Mouse (Mus musculus): ENCODE data around the gene Ccdc174. TPM values are rescaled to one million over a fixed set of nuclear protein-coding genes. Genes with fewer than 3 reads are reported as not detected.

Gene Ccdc174
- total RNA-seq, 2 experiments from 2014 or later, result 23.7 to 63.5 TPM

DNA sequence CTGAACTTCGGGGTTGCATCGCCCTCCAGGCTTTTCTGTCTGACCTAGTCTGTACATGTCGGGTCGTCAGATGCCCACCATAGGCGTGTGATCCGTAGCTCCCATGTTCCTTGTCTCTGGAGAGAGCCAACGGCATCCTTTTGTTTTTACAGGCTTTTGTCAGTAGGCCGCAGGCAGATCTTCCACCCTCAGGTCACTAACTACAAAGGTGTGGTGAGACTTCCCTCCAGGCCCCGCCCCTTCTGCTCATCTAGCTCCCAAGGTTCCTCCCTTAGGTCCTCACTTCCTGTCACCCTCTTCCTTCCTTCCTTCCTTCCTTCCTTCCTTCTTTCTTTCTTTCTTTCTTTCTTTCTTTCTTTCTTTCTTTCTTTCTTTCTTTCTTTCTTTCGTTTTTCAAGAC is 36.2 kb downstream of the Ccdc174 start:
- ATAC-seq (replicated peaks; ENCODE audit: poor library complexity, severe bottlenecking), result no peak

GRCm38 (mm10) chr6:91917286-91917685 is 39.4 kb downstream of the Ccdc174 start:
- ATAC-seq (replicated peaks; ENCODE audit: poor library complexity, severe bottlenecking), result no peak

DNA sequence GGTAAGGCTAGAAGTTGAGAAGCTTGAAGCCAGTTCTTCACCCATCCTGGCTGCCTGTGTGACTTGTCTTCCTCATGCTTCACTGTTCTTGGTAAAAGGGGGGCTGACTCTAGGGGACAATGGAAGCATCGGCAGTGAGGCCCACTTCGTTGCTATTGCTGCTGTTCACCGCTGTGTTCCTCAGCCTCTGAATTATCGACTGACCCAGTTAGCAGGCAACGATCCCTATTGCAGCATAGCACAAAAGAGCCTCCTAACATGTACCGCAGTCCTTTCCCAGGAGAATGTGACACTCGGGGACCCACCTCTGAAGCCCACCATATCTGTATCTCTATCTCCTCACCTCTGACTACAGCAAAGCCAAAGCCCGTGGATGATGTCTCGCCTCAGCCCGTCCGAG is 39.9 kb downstream of the Ccdc174 start:
- ATAC-seq (replicated peaks; ENCODE audit: poor library complexity, severe bottlenecking), result no peak

DNA sequence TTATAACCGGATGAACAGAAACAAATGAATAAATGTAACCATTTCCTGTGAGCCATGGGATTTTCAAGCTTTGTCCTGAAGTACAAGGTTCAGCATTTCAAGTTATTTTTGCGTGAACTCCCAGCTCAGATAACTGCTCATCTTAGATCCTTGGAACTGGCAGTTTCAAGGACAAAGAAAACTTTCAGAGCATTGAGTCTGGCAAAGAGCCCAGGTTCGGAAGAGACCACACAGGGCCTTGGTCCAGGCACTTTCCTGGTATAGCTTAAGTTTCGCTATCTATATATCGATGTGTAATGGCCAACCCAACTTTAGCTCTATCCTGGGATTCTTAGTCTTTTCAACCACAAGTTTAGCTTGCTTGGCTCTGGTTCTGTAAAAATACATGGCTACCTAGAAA is 53.4 kb downstream of the Ccdc174 start:
- no peak for ATAC-seq (replicated peaks; ENCODE audit: poor library complexity, severe bottlenecking)

- no peak for ATAC-seq (replicated peaks; ENCODE audit: poor library complexity, severe bottlenecking)
These were observed 60.6 kb downstream of the Ccdc174 start for GRCm38 (mm10) chr6:91938491-91938890.

DNA sequence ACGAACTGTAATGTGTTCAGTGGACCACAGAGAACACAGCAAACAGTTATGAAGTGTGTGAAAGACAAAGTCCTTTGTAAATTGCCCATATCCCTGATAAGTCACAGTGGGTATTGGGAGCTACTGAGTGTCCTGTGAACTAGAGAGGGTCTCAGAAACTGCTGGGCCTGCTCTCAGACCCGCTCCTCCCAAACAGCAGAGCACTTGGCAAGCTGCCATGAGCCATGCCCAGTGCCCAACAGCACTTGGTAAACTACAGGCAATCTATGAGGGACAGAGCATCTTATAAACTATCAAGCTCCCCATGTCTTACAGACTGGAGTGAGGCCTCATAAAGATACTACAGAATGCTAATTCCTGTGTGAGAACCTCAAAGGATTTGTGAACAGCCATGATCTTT is 70.6 kb downstream of the Ccdc174 start:
- no peak for ATAC-seq (replicated peaks; ENCODE audit: poor library complexity, severe bottlenecking)

Other genes starting within 250 kb of the Ccdc174 start
- gene Slc6a6, start 194.0 kb upstream of the Ccdc174 start, total RNA-seq (2014; fragmentation: Nextera tagmentation), result 42.8 and 42.9 TPM in 2 replicates
- 18.9 and 30.2 TPM in 2 replicates for gene Slc6a6, start 194.0 kb upstream of the Ccdc174 start, total RNA-seq (2017)
- not detected in 2 replicates for gene Grip2, start 50.8 kb upstream of the Ccdc174 start, total RNA-seq (2014; fragmentation: Nextera tagmentation)
- not detected in 2 replicates for gene Grip2, start 50.8 kb upstream of the Ccdc174 start, total RNA-seq (2017)
- gene 4930590J08Rik, start 24.8 kb downstream of the Ccdc174 start, total RNA-seq (2014; fragmentation: Nextera tagmentation), result not detected in 2 replicates
- 0.17 and 0.67 TPM in 2 replicates for gene 4930590J08Rik, start 24.8 kb downstream of the Ccdc174 start, total RNA-seq (2017)
- 0.41 TPM in 1 of 2 replicates, not detected in the other for gene Fgd5, start 100.8 kb downstream of the Ccdc174 start, total RNA-seq (2014; fragmentation: Nextera tagmentation)
- not detected in 2 replicates for gene Fgd5, start 100.8 kb downstream of the Ccdc174 start, total RNA-seq (2017)
- gene Nr2c2, start 213.3 kb downstream of the Ccdc174 start, total RNA-seq (2014; fragmentation: Nextera tagmentation), result 44.3 and 54.1 TPM in 2 replicates
- gene Nr2c2, start 213.3 kb downstream of the Ccdc174 start, total RNA-seq (2017), result 44.4 and 44.6 TPM in 2 replicates